In genomic region chr7:115450431-115451195, GRCm38 (mm10) we compare ENCODE assay signal across 8 mouse cellular contexts.
DNase-seq lines count a peak whose midpoint lies in the region; ATAC-seq lines count a peak whose summit lies in the region.

No protein-coding gene starts in this region.

- peaks cover 41% of the 10 kb centered on the region for H3K4me1 ChIP-seq in heart, embryonic 13.5 days
- H3K4me1 ChIP-seq in neural tube, embryonic 11.5 days (ENCODE audit: control insufficient read depth, insufficient read depth, low read length) = peaks cover 9% of the 10 kb centered on the region

- no peak for DNase-seq in heart, adult 9 months (ENCODE audit: low spot score in 2 of 2)
- DNase-seq in retina, postnatal 1 day = peak; percentile 28
- DNase-seq in retina, embryonic 14.5 days (ENCODE audit: low spot score) = no peak
- peak; percentile 35 for DNase-seq in neural tube, embryonic 11.5 days (ENCODE audit: low spot score)
- DNase-seq in right cerebral cortex, postnatal 36 days (ENCODE audit: low spot score in 2 of 2) = no peak
- DNase-seq in urinary bladder, postnatal 14 days (ENCODE audit: low spot score) = no peak
- no peak for DNase-seq in cerebellum, adult 11-12 months

- H3K9ac ChIP-seq in heart, embryonic 13.5 days = peak overlapping the region; percentile 52
- no peak overlapping the region for H3K9ac ChIP-seq in neural tube, embryonic 11.5 days (ENCODE audit: low read length)

- H3K4me2 ChIP-seq in heart, embryonic 13.5 days = 0 out of 2 replicates have a peak overlapping the region, but pooled peaks have one; percentile 18
- H3K4me2 ChIP-seq in neural tube, embryonic 11.5 days (ENCODE audit: low read depth) = no peak overlapping the region

- H3K36me3 ChIP-seq in heart, embryonic 13.5 days = no peaks in the 10 kb centered on the region
- no peaks in the 10 kb centered on the region for H3K36me3 ChIP-seq in neural tube, embryonic 11.5 days (ENCODE audit: control insufficient read depth, insufficient read depth, low read length)

- no peak overlapping the region for H3K4me3 ChIP-seq in heart, embryonic 13.5 days
- H3K4me3 ChIP-seq in neural tube, embryonic 11.5 days (ENCODE audit: low read depth, low read length) = no peak overlapping the region

- no peak overlapping the region for H3K27ac ChIP-seq in heart, embryonic 13.5 days (replicated peaks)
- H3K27ac ChIP-seq in neural tube, embryonic 11.5 days (ENCODE audit: low read depth, low read length) = no peak overlapping the region

- no peaks in the 10 kb centered on the region for H3K27me3 ChIP-seq in heart, embryonic 13.5 days (replicated peaks)
- H3K27me3 ChIP-seq in neural tube, embryonic 11.5 days (ENCODE audit: control insufficient read depth, insufficient read depth, low read length) = no peaks in the 10 kb centered on the region

- no peak for ATAC-seq in heart, embryonic 13.5 days (ENCODE audit: extremely low read depth, insufficient number of reproducible peaks, low FRiP score, low TSS enrichment)
- ATAC-seq in neural tube, embryonic 11.5 days (ENCODE audit: insufficient read depth, low FRiP score, low TSS enrichment) = no peak

- H3K9me3 ChIP-seq in heart, embryonic 13.5 days = no peaks in the 10 kb centered on the region
- no peaks in the 10 kb centered on the region for H3K9me3 ChIP-seq in neural tube, embryonic 11.5 days (ENCODE audit: control insufficient read depth, low read length)

- WGBS in heart, embryonic 13.5 days = 49% methylated on average over 23 of the region's 23 CpGs
- WGBS in neural tube, embryonic 11.5 days = 33% methylated on average over 23 of the region's 23 CpGs

Comparison
In these comparisons a context has a peak if more than half of its experiments do, and no peak if none do; other contexts are left out.
1. DNase-seq: peak in retina, postnatal 1 day (single experiment) and neural tube, embryonic 11.5 days (single experiment); none in heart, adult 9 months (0 of 2), retina, embryonic 14.5 days (single experiment), right cerebral cortex, postnatal 36 days (0 of 2), urinary bladder, postnatal 14 days (single experiment) and cerebellum, adult 11-12 months (single experiment).